Mouse (Mus musculus): ENCODE measurements at regions not wholly inside any gene's neighbourhood (a gene's known extent, or its start where the extent isn't known, plus 50 kb on each side); places are given as distances from the start of the nearest gene placed in this dataset.

- 74% methylated on average over 5 of the region's 5 CpGs for WGBS
- no peak overlapping the region for H3K27ac ChIP-seq (replicated peaks; ENCODE audit: insufficient read depth, low read depth, low read length)
- H3K4me3 ChIP-seq (ENCODE audit: insufficient read depth, low read depth, low read length): no peak overlapping the region
- no peaks in the 10 kb centered on the region for H3K27me3 ChIP-seq (ENCODE audit: control insufficient read depth, insufficient read depth, low read length)
- no peak for TF ChIP-seq POLR2A (IDR thresholded peaks at IDR 0.05; ENCODE audit: extremely low read depth, insufficient read depth, low read length)
- TF ChIP-seq CTCF (IDR thresholded peaks at IDR 0.05; ENCODE audit: low read depth, low read length): no peak
- no peaks in the 10 kb centered on the region for H3K36me3 ChIP-seq (ENCODE audit: control insufficient read depth, insufficient read depth, low read length)
- H3K9ac ChIP-seq (ENCODE audit: low read depth, low read length): no peak overlapping the region
- DNase-seq (ENCODE audit: extremely low read depth, low read depth, low spot score): no peak
- H3K4me1 ChIP-seq (ENCODE audit: control insufficient read depth, insufficient read depth, low read length): no peaks in the 10 kb centered on the region
- H3K79me2 ChIP-seq (ENCODE audit: control insufficient read depth, insufficient read depth, low read length): no peaks in the 10 kb centered on the region
These were observed 84.9 kb upstream of the Arhgap21 start for GRCm38 (mm10) chr2:21053596-21053995.

DNA sequence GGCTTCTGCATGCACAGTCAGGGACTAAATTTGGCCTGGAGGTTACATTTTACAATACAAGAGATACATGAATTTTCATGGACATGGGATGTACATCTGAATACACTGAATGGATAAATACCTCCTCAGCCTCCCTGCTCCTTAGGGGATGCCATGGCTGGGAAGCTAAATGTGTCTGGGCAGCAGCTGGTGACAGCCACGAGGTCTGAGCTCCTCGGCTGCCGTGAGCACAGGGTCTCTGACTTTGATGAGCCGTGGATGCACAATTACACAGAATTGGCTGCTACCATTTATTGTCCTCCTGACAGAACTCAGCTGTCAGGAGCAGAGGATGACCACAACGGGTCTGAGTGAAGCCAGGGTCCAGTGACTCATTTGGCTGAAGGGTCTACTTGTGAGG is 80.3 kb upstream of the Arhgap21 start:
- H3K79me2 ChIP-seq (ENCODE audit: control insufficient read depth, insufficient read depth, low read length): no peaks in the 10 kb centered on the region
- DNase-seq (ENCODE audit: extremely low read depth, low read depth, low spot score): no peak

GRCm38 (mm10) chr2:21048226-21048625 is 79.5 kb upstream of the Arhgap21 start:
- Histone ChIP-seq H3K79me2 (ENCODE audit: control insufficient read depth, insufficient read depth, low read length) (no peaks in the 10 kb centered on the region), H3K9ac (ENCODE audit: low read depth, low read length) (no peak overlapping the region), H3K4me3 (ENCODE audit: insufficient read depth, low read depth, low read length) (no peak overlapping the region), H3K27me3 (ENCODE audit: control insufficient read depth, insufficient read depth, low read length) (no peaks in the 10 kb centered on the region), H3K27ac (replicated peaks; ENCODE audit: insufficient read depth, low read depth, low read length) (no peak overlapping the region), H3K36me3 (ENCODE audit: control insufficient read depth, insufficient read depth, low read length) (no peaks in the 10 kb centered on the region), H3K4me1 (ENCODE audit: control insufficient read depth, insufficient read depth, low read length) (no peaks in the 10 kb centered on the region)
- TF ChIP-seq CTCF (IDR thresholded peaks at IDR 0.05; ENCODE audit: low read depth, low read length): no peak
- TF ChIP-seq POLR2A (IDR thresholded peaks at IDR 0.05; ENCODE audit: extremely low read depth, insufficient read depth, low read length): no peak
- 81% methylated on average over 6 of the region's 6 CpGs for WGBS
- no peak for DNase-seq (ENCODE audit: extremely low read depth, low read depth, low spot score)

More for the DNA sequence above, 80.3 kb upstream of the Arhgap21 start:
- Histone ChIP-seq H3K27ac (replicated peaks; ENCODE audit: insufficient read depth, low read depth, low read length) (no peak overlapping the region), H3K4me3 (ENCODE audit: insufficient read depth, low read depth, low read length) (no peak overlapping the region), H3K27me3 (ENCODE audit: control insufficient read depth, insufficient read depth, low read length) (no peaks in the 10 kb centered on the region), H3K4me1 (ENCODE audit: control insufficient read depth, insufficient read depth, low read length) (no peaks in the 10 kb centered on the region), H3K36me3 (ENCODE audit: control insufficient read depth, insufficient read depth, low read length) (no peaks in the 10 kb centered on the region), H3K9ac (ENCODE audit: low read depth, low read length) (no peak overlapping the region)
- 86% methylated on average over 5 of the region's 5 CpGs for WGBS
- TF ChIP-seq CTCF (IDR thresholded peaks at IDR 0.05; ENCODE audit: low read depth, low read length) (no peak), POLR2A (IDR thresholded peaks at IDR 0.05; ENCODE audit: extremely low read depth, insufficient read depth, low read length) (no peak)

DNA sequence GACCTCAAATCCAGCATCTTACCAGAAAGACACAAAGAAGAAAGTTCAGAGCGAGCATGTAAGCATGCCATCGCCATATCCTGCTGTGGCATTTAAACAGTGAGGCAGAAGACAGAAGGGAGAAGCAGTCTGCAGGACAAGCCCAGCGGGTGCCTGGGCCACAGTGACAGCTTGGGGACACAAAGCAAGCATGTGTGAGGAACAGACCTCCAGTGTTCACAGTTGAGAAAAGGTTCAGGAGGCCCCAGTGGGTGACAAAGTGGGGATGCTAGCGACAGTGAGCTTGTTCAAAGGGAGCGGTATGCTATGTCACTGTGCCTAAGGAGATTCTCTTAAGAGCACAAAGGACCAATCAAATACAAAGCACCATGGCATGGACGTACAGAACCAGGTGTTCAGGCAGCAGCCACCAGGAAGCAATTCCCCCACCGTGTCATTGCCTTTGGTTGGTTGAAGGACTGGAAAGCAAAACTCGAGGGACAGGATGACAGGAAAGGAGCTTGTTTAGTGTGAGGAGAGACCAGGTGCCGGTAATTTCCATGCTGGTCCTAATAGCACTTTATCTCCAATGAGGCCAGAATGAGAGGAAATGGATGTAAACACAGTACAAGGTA is 77.9 kb upstream of the Arhgap21 start:
- H3K79me2 ChIP-seq (ENCODE audit: control insufficient read depth, insufficient read depth, low read length): no peaks in the 10 kb centered on the region
- H3K27me3 ChIP-seq (ENCODE audit: control insufficient read depth, insufficient read depth, low read length): no peaks in the 10 kb centered on the region
- no peak overlapping the region for H3K9ac ChIP-seq (ENCODE audit: low read depth, low read length)
- 82% methylated on average over 9 of the region's 9 CpGs for WGBS
- H3K36me3 ChIP-seq (ENCODE audit: control insufficient read depth, insufficient read depth, low read length): no peaks in the 10 kb centered on the region
- no peak for DNase-seq (ENCODE audit: extremely low read depth, low read depth, low spot score)
- H3K27ac ChIP-seq (replicated peaks; ENCODE audit: insufficient read depth, low read depth, low read length): no peak overlapping the region
- TF ChIP-seq CTCF (IDR thresholded peaks at IDR 0.05; ENCODE audit: low read depth, low read length) (no peak), POLR2A (IDR thresholded peaks at IDR 0.05; ENCODE audit: extremely low read depth, insufficient read depth, low read length) (no peak)
- no peak overlapping the region for H3K4me3 ChIP-seq (ENCODE audit: insufficient read depth, low read depth, low read length)
- H3K4me1 ChIP-seq (ENCODE audit: control insufficient read depth, insufficient read depth, low read length): no peaks in the 10 kb centered on the region

GRCm38 (mm10) chr2:21044781-21045180 is 76.1 kb upstream of the Arhgap21 start:
- H3K4me3 ChIP-seq (ENCODE audit: insufficient read depth, low read depth, low read length): no peak overlapping the region
- H3K9ac ChIP-seq (ENCODE audit: low read depth, low read length): no peak overlapping the region
- 89% methylated on average over 7 of the region's 7 CpGs for WGBS
- H3K27me3 ChIP-seq (ENCODE audit: control insufficient read depth, insufficient read depth, low read length): no peaks in the 10 kb centered on the region
- TF ChIP-seq CTCF (IDR thresholded peaks at IDR 0.05; ENCODE audit: low read depth, low read length) (no peak), POLR2A (IDR thresholded peaks at IDR 0.05; ENCODE audit: extremely low read depth, insufficient read depth, low read length) (no peak)
- H3K36me3 ChIP-seq (ENCODE audit: control insufficient read depth, insufficient read depth, low read length): no peaks in the 10 kb centered on the region
- DNase-seq (ENCODE audit: extremely low read depth, low read depth, low spot score): no peak
- H3K27ac ChIP-seq (replicated peaks; ENCODE audit: insufficient read depth, low read depth, low read length): no peak overlapping the region
- H3K79me2 ChIP-seq (ENCODE audit: control insufficient read depth, insufficient read depth, low read length): no peaks in the 10 kb centered on the region
- no peaks in the 10 kb centered on the region for H3K4me1 ChIP-seq (ENCODE audit: control insufficient read depth, insufficient read depth, low read length)

DNA sequence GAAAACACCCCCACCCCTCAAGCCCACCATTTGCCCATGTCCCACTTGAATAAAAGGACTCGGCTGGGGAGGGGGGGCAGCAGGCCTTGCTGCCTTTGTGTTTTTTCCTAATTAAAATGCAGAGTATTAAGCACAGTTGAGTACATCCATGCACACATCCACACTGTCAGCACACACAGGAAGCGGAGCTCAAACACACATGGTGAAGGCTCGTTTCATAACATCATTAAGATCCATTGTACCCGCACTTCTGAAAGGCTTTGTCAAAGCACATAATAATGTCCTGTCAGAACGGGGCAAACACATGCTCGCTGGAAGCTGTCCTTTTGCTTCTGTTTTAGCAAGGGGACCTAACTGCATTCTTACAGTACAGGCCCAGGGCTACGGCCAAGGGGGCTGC is 75.3 kb upstream of the Arhgap21 start:
- 91% methylated on average over 7 of the region's 7 CpGs for WGBS
- Histone ChIP-seq H3K27me3 (ENCODE audit: control insufficient read depth, insufficient read depth, low read length) (no peaks in the 10 kb centered on the region), H3K4me1 (ENCODE audit: control insufficient read depth, insufficient read depth, low read length) (no peaks in the 10 kb centered on the region), H3K79me2 (ENCODE audit: control insufficient read depth, insufficient read depth, low read length) (no peaks in the 10 kb centered on the region), H3K9ac (ENCODE audit: low read depth, low read length) (no peak overlapping the region), H3K4me3 (ENCODE audit: insufficient read depth, low read depth, low read length) (no peak overlapping the region), H3K36me3 (ENCODE audit: control insufficient read depth, insufficient read depth, low read length) (no peaks in the 10 kb centered on the region), H3K27ac (replicated peaks; ENCODE audit: insufficient read depth, low read depth, low read length) (no peak overlapping the region)
- TF ChIP-seq POLR2A (IDR thresholded peaks at IDR 0.05; ENCODE audit: extremely low read depth, insufficient read depth, low read length) (no peak), CTCF (IDR thresholded peaks at IDR 0.05; ENCODE audit: low read depth, low read length) (no peak)
- DNase-seq (ENCODE audit: extremely low read depth, low read depth, low spot score): no peak

All from liver, adult 2 months (tissue).